Mouse (Mus musculus): ENCODE measurements around the gene E130116L18Rik.
A peak's percentile ranks its signal among the peaks of the same experiment; 100 is the strongest.
"Not testable (repeated sequence)": the region's sequence is repeated elsewhere in the genome, so short reads cannot be mapped to it uniquely, and the experiment has no call there.

E130116L18Rik gene

GRCm38 (mm10) chr5:25222752-25223702, at the start of gene E130116L18Rik:
Gene E130116L18Rik, minus strand, starts transcription at chr5:25223153.
- peak; percentile 86 for DNase-seq (ENCODE audit: low spot score)

GRCm38 (mm10) chr5:25268258-25268888, 45.4 kb upstream of the E130116L18Rik start:
- no peak for DNase-seq (ENCODE audit: low spot score)

GRCm38 (mm10) chr5:25262266-25262665, 39.3 kb upstream of the E130116L18Rik start:
- no peak for DNase-seq (ENCODE audit: low spot score)

GRCm38 (mm10) chr5:25261452-25261851, 38.5 kb upstream of the E130116L18Rik start:
- DNase-seq (ENCODE audit: low spot score): no peak

- no peak for DNase-seq (ENCODE audit: low spot score)
These were observed 33.7 kb upstream of the E130116L18Rik start for GRCm38 (mm10) chr5:25256686-25257085.

- no peak for DNase-seq (ENCODE audit: low spot score)
These were observed 31.5 kb upstream of the E130116L18Rik start for GRCm38 (mm10) chr5:25254491-25254890.

GRCm38 (mm10) chr5:25252825-25253544, 30.0 kb upstream of the E130116L18Rik start:
- DNase-seq (ENCODE audit: low spot score): no peak

GRCm38 (mm10) chr5:25252423-25252822, 29.5 kb upstream of the E130116L18Rik start:
- peak; percentile 7 for DNase-seq (ENCODE audit: low spot score)

GRCm38 (mm10) chr5:25247036-25247435, 24.1 kb upstream of the E130116L18Rik start:
- DNase-seq (ENCODE audit: low spot score): no peak

GRCm38 (mm10) chr5:25246473-25246865, 23.5 kb upstream of the E130116L18Rik start:
- DNase-seq (ENCODE audit: low spot score): no peak

- DNase-seq (ENCODE audit: low spot score): peak; percentile 10
These were observed 23.0 kb upstream of the E130116L18Rik start for GRCm38 (mm10) chr5:25245806-25246472.

GRCm38 (mm10) chr5:25243101-25243500, 20.1 kb upstream of the E130116L18Rik start:
- no peak for DNase-seq (ENCODE audit: low spot score)

GRCm38 (mm10) chr5:25224377-25224776, 1.4 kb upstream of the E130116L18Rik start:
- not testable (repeated sequence) for DNase-seq (ENCODE audit: low spot score)

GRCm38 (mm10) chr5:25221604-25222003, 1.3 kb downstream of the E130116L18Rik start, which contains the start of gene Galnt11:
Gene Galnt11, plus strand, starts transcription at chr5:25221904.
- no peak for DNase-seq (ENCODE audit: low spot score)

- DNase-seq (ENCODE audit: low spot score): no peak
These were observed 7.9 kb downstream of the E130116L18Rik start for GRCm38 (mm10) chr5:25215006-25215405.

GRCm38 (mm10) chr5:25213216-25213615, 9.7 kb downstream of the E130116L18Rik start:
- DNase-seq (ENCODE audit: low spot score): not testable (repeated sequence)

- no peak for DNase-seq (ENCODE audit: low spot score)
These were observed 11.1 kb downstream of the E130116L18Rik start for GRCm38 (mm10) chr5:25211872-25212271.

- no peak for DNase-seq (ENCODE audit: low spot score)
These were observed 32.4 kb downstream of the E130116L18Rik start for GRCm38 (mm10) chr5:25190521-25190920.

GRCm38 (mm10) chr5:25188802-25189201, 34.2 kb downstream of the E130116L18Rik start:
- no peak for DNase-seq (ENCODE audit: low spot score)

GRCm38 (mm10) chr5:25187727-25188126, 35.2 kb downstream of the E130116L18Rik start:
- DNase-seq (ENCODE audit: low spot score): no peak

- DNase-seq (ENCODE audit: low spot score): peak; percentile 4
These were observed 38.4 kb downstream of the E130116L18Rik start for GRCm38 (mm10) chr5:25184594-25184993.

- no peak for DNase-seq (ENCODE audit: low spot score)
These were observed 39.4 kb downstream of the E130116L18Rik start for GRCm38 (mm10) chr5:25183595-25183994.

All from lung, postnatal 25 days (tissue).